Mouse (Mus musculus) kidney, embryonic 14.5 days (tissue): ENCODE data around the gene Proser2. TPM values are rescaled to one million over a fixed set of nuclear protein-coding genes. Genes with fewer than 3 reads are reported as not detected.

Experiments used
- ATAC-seq: fragments of 200-750 bp; cut with Nextera tagmentation; 2 replicates; pipeline ENCODE4 v1.8.0; 2017; ENCODE audit warnings: moderate number of reproducible peaks, mild to moderate bottlenecking, moderate TSS enrichment, moderate library complexity; ENCODE audit not compliant: low FRiP score, low TSS enrichment
- H3K27ac ChIP-seq: fragments of 300-500 bp; sonication (generic); 2 replicates; pipeline ENCODE4 v1.5.1; 2014; ENCODE audit warnings: low read depth, mild to moderate bottlenecking, low read length, moderate library complexity, mixed read lengths
- H3K27me3 ChIP-seq: fragments of 300-500 bp; sonication (generic); 2 replicates; pipeline ENCODE4 v1.6.1; 2014; ENCODE audit warnings: mild to moderate bottlenecking, low read length; ENCODE audit not compliant: control insufficient read depth, insufficient read depth
- H3K36me3 ChIP-seq: fragments of 300-500 bp; sonication (generic); 2 replicates; pipeline ENCODE4 v1.6.1; 2014; ENCODE audit warnings: low read length, mixed read lengths; ENCODE audit not compliant: control insufficient read depth, insufficient read depth
- H3K4me1 ChIP-seq: fragments of 300-500 bp; sonication (generic); 2 replicates; pipeline ENCODE4 v1.6.1; 2014; ENCODE audit warnings: low read length, mixed read lengths; ENCODE audit not compliant: control insufficient read depth, insufficient read depth
- H3K4me2 ChIP-seq: fragments of 300-500 bp; sonication (generic); replicated peaks from 2 replicates; pipeline ENCODE4 v1.6.1; 2014; ENCODE audit warnings: low read depth, mild to moderate bottlenecking, low read length
- H3K4me3 ChIP-seq: fragments of 300-500 bp; sonication (generic); 2 replicates; pipeline ENCODE4 v1.5.1; 2014; ENCODE audit warnings: mild to moderate bottlenecking, low read length
- H3K9ac ChIP-seq: fragments of 300-500 bp; sonication (generic); 2 replicates; pipeline ENCODE4 v1.6.1; 2014; ENCODE audit warnings: low read depth, mild to moderate bottlenecking, low read length, moderate library complexity
- H3K9me3 ChIP-seq: fragments of 300-500 bp; sonication (generic); 2 replicates; pipeline ENCODE4 v1.6.1; 2016; ENCODE audit warnings: low read length; ENCODE audit not compliant: control insufficient read depth
- WGBS: fragments of 180-500 bp; shearing (Covaris S2); extraction: QIAGEN DNeasy Blood & Tissue Kit; methylation state at CpG from one replicate; pipeline ENCODE4 v1.1.7; 2014; 5-methylcytosine and 5-hydroxymethylcytosine counted together
- polyA plus RNA-seq: library from polyadenylated mRNA; unstranded; fragments of >200 nt; fragmentation: Nextera tagmentation; extraction: Ambion mirVana; gene quantifications from 2 replicates; pipeline ENCODE4 v1.2.1, GENCODE M21; 2014

Gene Proser2
- polyA plus RNA-seq, 1 experiment from 2014 or later, result 11.3 TPM

DNA sequence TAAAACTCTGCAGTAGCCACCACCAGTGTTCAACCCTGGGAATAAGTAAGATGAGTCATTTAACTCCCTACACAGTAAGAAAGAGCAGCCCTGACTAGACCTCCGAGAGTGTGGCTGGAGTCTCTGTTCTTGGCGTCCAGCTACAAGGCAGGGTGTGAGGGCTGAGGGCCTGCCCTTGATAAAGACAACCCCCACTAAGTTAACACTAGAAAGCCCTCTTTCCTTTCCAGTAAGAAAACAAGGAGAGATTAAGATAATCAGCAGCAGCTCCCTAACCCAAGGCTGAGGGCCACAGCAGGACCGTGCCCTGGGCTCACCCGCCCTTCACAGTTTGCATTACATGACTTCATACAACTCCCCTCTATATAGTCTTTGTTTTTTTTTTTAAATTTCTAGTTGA lies 81.4 kb downstream of the Proser2 start:
- Histone ChIP-seq H3K4me2 (no peak overlapping the region), H3K4me3 (no peak overlapping the region), H3K4me1 (no peaks in the 10 kb centered on the region), H3K27me3 (no peaks in the 10 kb centered on the region), H3K9me3 (no peaks in the 10 kb centered on the region), H3K27ac (no peak overlapping the region), H3K36me3 (peaks cover 51% of the 10 kb centered on the region), H3K9ac (no peak overlapping the region)
- 86% methylated on average over 4 of the region's 4 CpGs for WGBS
- ATAC-seq, result no peak

Other genes starting within 250 kb of the Proser2 start
- gene Sec61a2, start 234.8 kb downstream of the Proser2 start, polyA plus RNA-seq, result 85.3 and 102 TPM in 2 replicates
- gene Dhtkd1, start 187.4 kb downstream of the Proser2 start, polyA plus RNA-seq, result 4.0 and 5.5 TPM in 2 replicates
- 12.1 and 12.5 TPM in 2 replicates for gene Upf2, start 178.7 kb downstream of the Proser2 start, polyA plus RNA-seq
- 7.0 and 7.4 TPM in 2 replicates for gene Echdc3, start 82.8 kb upstream of the Proser2 start, polyA plus RNA-seq
- gene Usp6nl, start 192.5 kb upstream of the Proser2 start, polyA plus RNA-seq, result 5.6 and 15.9 TPM in 2 replicates